Mouse (Mus musculus): ENCODE measurements around the gene Tead1.

DNA sequence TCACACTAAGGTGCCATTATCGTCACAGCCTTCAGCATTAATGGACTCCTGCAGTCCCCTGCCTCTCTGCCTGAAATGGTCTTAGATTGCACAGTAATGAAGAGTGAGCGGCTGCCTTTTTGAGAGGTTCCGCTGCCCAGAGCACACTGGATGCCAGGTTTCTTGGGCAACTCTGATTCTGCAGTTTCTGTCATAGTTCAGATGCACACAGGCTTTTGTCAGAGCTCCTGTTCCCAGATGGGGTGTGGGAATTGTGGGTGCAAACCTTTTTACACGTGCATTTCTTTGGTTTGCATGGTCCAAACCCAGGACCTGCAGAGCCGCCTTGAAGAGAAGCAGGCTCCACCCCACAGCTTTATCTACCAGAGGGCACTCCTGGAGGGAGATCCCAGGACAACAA lies 19.3 kb upstream of the Tead1 start:
- no peak for TF ChIP-seq POLR2A (IDR thresholded peaks at IDR 0.05; ENCODE audit: insufficient read depth, low read depth, low read length)
- no peak for TF ChIP-seq CTCF (IDR thresholded peaks at IDR 0.05)
- TF ChIP-seq EP300 (IDR thresholded peaks at IDR 0.05; ENCODE audit: insufficient read depth, low read depth, low read length) = no peak

Measured in heart, adult 2 months (tissue).